Mouse (Mus musculus): ENCODE data around the gene Sowahb. TPM values are rescaled to one million over a fixed set of nuclear protein-coding genes. Genes with fewer than 3 reads are reported as not detected.

The Sowahb gene
- total RNA-seq, 1 experiment from 2014 or later = not detected

GRCm38 (mm10) chr5:93008256-93008655, 36.6 kb downstream of the Sowahb start:
- ATAC-seq (replicated peaks; ENCODE audit: low read depth, poor library complexity, severe bottlenecking) = no peak

GRCm38 (mm10) chr5:93005815-93006341, 38.9 kb downstream of the Sowahb start:
- no peak for ATAC-seq (replicated peaks; ENCODE audit: low read depth, poor library complexity, severe bottlenecking)

- peak; percentile 46 for ATAC-seq (replicated peaks; ENCODE audit: low read depth, poor library complexity, severe bottlenecking)
Measured at GRCm38 (mm10) chr5:93005229-93005814, 39.5 kb downstream of the Sowahb start.

GRCm38 (mm10) chr5:93002615-93003014, 42.2 kb downstream of the Sowahb start:
- ATAC-seq (replicated peaks; ENCODE audit: low read depth, poor library complexity, severe bottlenecking) = no peak

- ATAC-seq (replicated peaks; ENCODE audit: low read depth, poor library complexity, severe bottlenecking) = peak; percentile 63
Measured at GRCm38 (mm10) chr5:93000774-93001757, 43.8 kb downstream of the Sowahb start.

- ATAC-seq (replicated peaks; ENCODE audit: low read depth, poor library complexity, severe bottlenecking) = no peak
Measured at GRCm38 (mm10) chr5:93000060-93000459, 44.8 kb downstream of the Sowahb start.

DNA sequence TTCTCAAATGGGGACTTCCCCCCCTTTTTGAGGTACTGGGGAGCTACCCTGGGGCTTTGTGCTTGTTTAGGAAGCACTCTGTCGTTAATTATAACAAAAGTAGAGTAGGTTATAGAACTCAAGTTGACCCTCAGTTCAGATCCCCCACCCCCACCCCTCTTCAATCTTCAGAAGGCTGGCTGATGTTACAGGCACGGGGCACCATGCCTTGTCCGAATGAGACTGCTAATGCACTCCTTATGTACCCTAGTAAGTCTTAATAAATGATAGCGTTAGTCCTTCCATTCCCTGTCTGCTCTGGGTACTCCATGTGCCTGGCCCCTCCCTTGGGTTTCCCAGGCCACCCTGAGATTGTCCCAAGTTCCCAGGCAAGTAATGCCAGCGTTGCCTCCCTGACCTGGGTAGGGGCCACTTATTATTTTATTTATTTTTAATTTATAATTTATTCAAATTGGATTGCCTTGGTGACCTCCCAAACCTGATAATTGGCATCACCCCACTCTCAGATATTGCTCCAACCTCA, 46.3 kb downstream of the Sowahb start:
- no peak for ATAC-seq (replicated peaks; ENCODE audit: low read depth, poor library complexity, severe bottlenecking)

DNA sequence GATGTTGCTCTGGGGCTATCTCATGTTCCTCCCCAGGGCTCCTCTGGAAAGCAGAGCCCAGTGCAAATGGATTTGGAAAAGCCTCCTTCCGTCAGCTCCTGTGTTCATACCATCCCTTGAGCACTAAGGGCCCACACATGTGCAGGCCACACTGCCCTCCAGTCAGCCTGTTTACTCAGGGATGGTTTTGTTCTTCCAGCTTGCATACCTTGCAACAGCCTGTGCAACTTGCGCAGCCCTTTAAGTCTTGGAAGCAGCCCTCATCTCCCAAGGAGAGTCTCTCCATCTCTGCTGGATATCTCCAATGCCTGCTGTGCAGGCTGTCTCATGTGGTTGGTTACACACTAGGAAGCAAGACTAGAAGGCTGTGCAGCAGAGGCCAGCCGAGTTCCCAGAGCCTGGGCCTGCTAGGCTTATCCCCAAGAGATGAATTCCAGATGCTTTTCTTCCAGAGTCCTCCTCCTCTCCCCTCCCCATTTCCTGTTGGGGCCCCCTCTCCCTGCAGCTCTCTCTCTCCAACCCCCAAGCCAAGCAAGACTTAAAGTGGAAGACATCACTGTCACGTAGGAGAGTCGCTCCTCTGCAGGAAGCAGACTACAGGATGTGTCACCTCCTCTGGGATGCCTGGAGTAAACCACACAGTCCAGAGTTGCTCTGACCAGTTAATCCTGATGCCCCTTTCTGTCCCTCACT, 47.2 kb downstream of the Sowahb start:
- no peak for ATAC-seq (replicated peaks; ENCODE audit: low read depth, poor library complexity, severe bottlenecking)

DNA sequence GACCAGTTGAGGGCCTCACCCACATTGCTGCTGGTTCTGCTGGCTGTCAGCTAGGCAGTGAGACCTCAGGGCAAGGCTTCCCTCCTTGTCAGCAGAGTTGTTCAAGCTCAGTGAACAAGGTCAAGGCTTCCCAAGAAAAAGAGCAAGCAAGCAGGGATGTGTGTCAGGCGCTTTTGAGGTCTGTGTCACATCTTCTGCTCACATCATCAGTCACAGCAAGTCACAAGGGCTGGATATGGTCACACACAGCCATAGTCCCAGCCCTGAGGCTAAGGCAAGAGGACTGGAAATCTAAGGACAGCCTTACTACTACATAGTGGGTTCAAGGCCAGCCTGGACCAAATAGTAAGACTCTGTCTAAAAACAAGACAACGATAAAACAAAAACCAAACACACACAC, 50.0 kb downstream of the Sowahb start:
- no peak for ATAC-seq (replicated peaks; ENCODE audit: low read depth, poor library complexity, severe bottlenecking)

- no peak for ATAC-seq (replicated peaks; ENCODE audit: low read depth, poor library complexity, severe bottlenecking)
Measured at GRCm38 (mm10) chr5:92994309-92994708, 50.5 kb downstream of the Sowahb start.

GRCm38 (mm10) chr5:92992106-92992505, 52.7 kb downstream of the Sowahb start:
- ATAC-seq (replicated peaks; ENCODE audit: low read depth, poor library complexity, severe bottlenecking) = no peak

Other genes starting within 250 kb of the Sowahb start
- gene Sept11, start 48.4 kb upstream of the Sowahb start, total RNA-seq (2017) = 66.4 and 67.9 TPM in 2 replicates
- gene Ccni, start 161.5 kb upstream of the Sowahb start, total RNA-seq (2017) = 161 and 175 TPM in 2 replicates
- 1.3 and 5.7 TPM in 2 replicates for gene 2010109A12Rik, start 161.5 kb upstream of the Sowahb start, total RNA-seq (2017)
- 55.0 and 75.0 TPM in 2 replicates for gene Ccng2, start 222.2 kb upstream of the Sowahb start, total RNA-seq (2017)

All from common myeloid progenitor, adult 5-6 weeks (primary cell).